Mouse (Mus musculus) liver (tissue): ENCODE measurements at regions not wholly inside any gene's neighbourhood (a gene's known extent, or its start where the extent isn't known, plus 50 kb on each side); places are given as distances from the start of the nearest gene placed in this dataset.

ENCODE experiments used
- DNase-seq: peaks from one replicate; pipeline ENCODE4 v3.0.0-alpha.2; 2020; ENCODE audit warnings: mixed read lengths

DNA sequence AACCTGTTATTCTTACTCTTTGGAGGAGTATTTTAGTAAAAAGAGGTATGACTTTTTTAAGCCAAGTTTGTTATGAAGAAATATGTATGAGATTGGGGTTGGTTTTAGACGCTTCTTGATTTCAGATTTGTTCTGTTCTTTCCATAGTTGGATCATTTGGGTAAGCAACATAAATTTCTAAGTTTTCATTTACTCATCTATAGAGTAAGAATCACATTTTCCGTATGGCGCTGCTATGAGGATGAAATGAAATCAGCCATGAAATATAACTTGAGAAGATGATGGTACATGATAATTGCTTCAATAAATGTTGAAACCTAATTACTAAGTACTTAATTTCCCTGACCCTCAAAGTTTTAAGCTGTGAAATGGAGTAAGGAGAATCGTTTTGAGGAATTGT, 979.0 kb downstream of the Pdha2 start:
- DNase-seq: no peak

DNA sequence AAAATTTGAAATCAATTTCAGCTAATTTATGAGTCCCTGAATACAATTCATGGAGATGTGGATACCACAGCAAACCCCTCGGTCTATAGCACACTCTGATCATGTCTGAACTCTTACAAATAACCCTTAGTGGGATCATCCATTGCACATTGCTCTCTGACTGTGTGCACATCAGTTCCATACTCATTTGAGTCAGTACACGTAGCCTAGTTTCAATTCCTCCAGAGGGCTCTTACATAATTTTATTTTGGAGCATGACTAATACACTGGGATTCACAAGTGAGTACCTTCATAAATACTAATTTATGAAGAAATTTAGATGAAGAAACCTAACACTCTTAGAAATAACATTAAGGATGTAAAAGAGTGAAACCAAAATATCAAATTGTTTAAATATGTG, 978.3 kb downstream of the Pdha2 start:
- DNase-seq: no peak

DNA sequence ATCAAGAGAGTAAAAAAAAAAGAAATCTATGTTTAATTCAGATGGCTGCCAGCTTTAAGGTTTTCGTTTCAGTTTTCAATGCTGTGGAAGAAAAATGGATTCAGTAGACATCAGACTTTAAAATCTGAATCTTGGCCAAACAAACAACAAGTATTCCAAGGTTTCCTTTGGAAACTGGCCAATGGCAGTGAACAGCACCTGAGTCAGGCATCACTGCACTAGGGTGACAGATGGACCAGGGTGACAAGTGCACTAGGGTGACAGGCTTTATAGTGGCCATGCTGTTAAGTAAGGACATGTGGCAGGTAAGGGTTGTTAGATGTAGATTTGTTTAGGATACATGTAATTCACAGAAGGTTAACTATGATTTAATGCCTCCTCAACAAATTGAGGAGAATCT, 972.9 kb downstream of the Pdha2 start:
- no peak for DNase-seq
